Mouse (Mus musculus) heart, embryonic 15.5 days (tissue): ENCODE data around the gene Slc51a. TPM values are rescaled to one million over a fixed set of nuclear protein-coding genes. Genes with fewer than 3 reads are reported as not detected.
"Not testable (repeated sequence)": the region's sequence is repeated elsewhere in the genome, so short reads cannot be mapped to it uniquely, and the experiment has no call there.

Source experiments
- ATAC-seq: fragments of 200-750 bp; cut with Nextera tagmentation; replicated peaks from 2 replicates; pipeline ENCODE4 v1.8.0; 2017; ENCODE audit warnings: low read depth, moderate TSS enrichment; ENCODE audit not compliant: insufficient number of reproducible peaks, insufficient read depth, low FRiP score
- H3K27ac ChIP-seq: fragments of 300-500 bp; sonication (generic); 2 replicates; pipeline ENCODE4 v1.5.1; 2015; ENCODE audit warnings: mild to moderate bottlenecking, inconsistent platforms
- H3K27me3 ChIP-seq: fragments of 300-500 bp; sonication (generic); 2 replicates; pipeline ENCODE4 v1.6.1; 2015; ENCODE audit warnings: inconsistent platforms
- H3K36me3 ChIP-seq: fragments of 300-500 bp; sonication (generic); 2 replicates; pipeline ENCODE4 v1.6.1; 2015; ENCODE audit warnings: mild to moderate bottlenecking, inconsistent platforms
- H3K4me1 ChIP-seq: fragments of 300-500 bp; sonication (generic); replicated peaks from 2 replicates; pipeline ENCODE4 v1.6.1; 2015; ENCODE audit warnings: inconsistent platforms
- H3K4me2 ChIP-seq: fragments of 300-500 bp; sonication (generic); 2 replicates; pipeline ENCODE4 v1.6.1; 2015; ENCODE audit warnings: inconsistent platforms, mild to moderate bottlenecking, moderate library complexity
- H3K4me3 ChIP-seq: fragments of 300-500 bp; sonication (generic); 2 replicates; pipeline ENCODE4 v1.5.1; 2015; ENCODE audit warnings: mild to moderate bottlenecking, inconsistent platforms
- H3K9ac ChIP-seq: fragments of 300-500 bp; sonication (generic); 2 replicates; pipeline ENCODE4 v1.6.1; 2015; ENCODE audit warnings: mild to moderate bottlenecking, inconsistent platforms
- H3K9me3 ChIP-seq: fragments of 300-500 bp; sonication (generic); replicated peaks from 2 replicates; pipeline ENCODE4 v1.6.1; 2016; ENCODE audit warnings: inconsistent platforms
- WGBS: fragments of 180-500 bp; shearing (Covaris S2); methylation state at CpG from one replicate; pipeline ENCODE4 v1.1.7; 2015; ENCODE audit warnings: mixed read lengths; 5-methylcytosine and 5-hydroxymethylcytosine counted together
- polyA plus RNA-seq: library from polyadenylated mRNA; unstranded; fragments of >200 nt; fragmentation: Nextera tagmentation; extraction: Ambion mirVana; gene quantifications from 2 replicates; pipeline ENCODE4 v1.2.1, GENCODE M21; 2015

Slc51a gene
- polyA plus RNA-seq, 1 experiment from 2014 or later = 0.49 TPM

- Histone ChIP-seq H3K27me3 (no peaks in the 10 kb centered on the region), H3K4me3 (no peak overlapping the region), H3K36me3 (0 out of 2 replicates have a peak, but pooled peaks cover under 1% of the 10 kb centered on the region), H3K4me2 (no peak overlapping the region), H3K9ac (no peak overlapping the region), H3K9me3 (no peaks in the 10 kb centered on the region), H3K4me1 (peaks cover 3% of the 10 kb centered on the region; the same call in 1 of the 2 replicates), H3K27ac (no peak overlapping the region)
- ATAC-seq = no peak
- WGBS = 47% methylated on average over 2 of the region's 2 CpGs
These were observed 41.0 kb downstream of the Slc51a start for GRCm38 (mm10) chr16:32446563-32447138.

DNA sequence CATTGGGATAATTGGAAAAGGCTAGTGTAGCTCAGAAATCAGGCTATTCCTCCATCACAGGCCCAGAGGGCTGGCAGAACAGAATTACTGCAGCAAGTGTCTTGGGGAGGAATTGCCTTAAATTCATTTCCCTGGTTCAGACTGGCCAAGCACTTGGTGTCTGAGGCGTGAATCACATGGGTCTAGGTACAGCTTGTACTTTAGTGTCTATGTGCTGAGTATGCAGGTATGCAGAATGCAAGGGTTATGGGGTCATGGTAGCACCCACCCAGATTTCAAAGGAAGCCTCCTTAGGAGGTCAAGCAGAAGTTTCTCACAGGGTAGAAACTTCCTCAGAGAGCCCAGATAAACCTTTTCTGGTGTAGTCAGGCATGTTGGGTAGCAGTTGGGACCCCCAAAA lies 42.1 kb downstream of the Slc51a start:
- no peak overlapping the region for H3K4me3 ChIP-seq
- ATAC-seq = no peak
- H3K9me3 ChIP-seq = no peaks in the 10 kb centered on the region
- peaks cover 3% of the 10 kb centered on the region; the same call in 1 of the 2 replicates for H3K4me1 ChIP-seq
- no peak overlapping the region for H3K27ac ChIP-seq
- no peaks in the 10 kb centered on the region for H3K27me3 ChIP-seq
- no peaks in the 10 kb centered on the region; the same call in 1 of the 2 replicates for H3K36me3 ChIP-seq
- no peak overlapping the region for H3K4me2 ChIP-seq
- 88% methylated on average over 1 of the region's 1 CpGs for WGBS
- no peak overlapping the region for H3K9ac ChIP-seq

GRCm38 (mm10) chr16:32444615-32445014 lies 43.1 kb downstream of the Slc51a start:
- H3K4me1 ChIP-seq, H3K9me3 ChIP-seq, ATAC-seq, H3K27me3 ChIP-seq, H3K9ac ChIP-seq, H3K27ac ChIP-seq, H3K36me3 ChIP-seq, H3K4me3 ChIP-seq, H3K4me2 ChIP-seq: not testable (repeated sequence)
- WGBS = 76% methylated on average over 3 of the region's 3 CpGs

DNA sequence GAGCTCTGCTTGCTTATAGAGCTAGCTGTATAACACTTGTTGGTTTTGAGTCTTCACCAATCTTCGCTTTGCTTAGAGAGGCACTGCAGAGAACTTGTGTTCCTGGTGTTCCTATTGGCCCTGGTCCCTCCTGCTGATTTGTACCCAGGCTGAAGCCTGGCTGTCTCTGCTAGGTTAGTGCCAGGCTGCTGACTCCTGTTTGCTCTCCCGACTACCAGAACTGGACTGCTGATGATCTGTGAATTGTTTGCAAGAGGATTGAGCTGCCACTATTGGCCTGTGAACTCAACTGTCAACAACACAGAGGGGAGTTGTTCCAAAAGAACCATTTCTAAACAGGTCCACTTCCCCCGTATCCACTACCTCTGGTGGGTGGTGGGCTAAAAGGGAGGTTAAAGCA lies 46.2 kb downstream of the Slc51a start:
- Histone ChIP-seq H3K27ac (no peak overlapping the region), H3K9me3 (no peaks in the 10 kb centered on the region), H3K4me2 (no peak overlapping the region), H3K9ac (no peak overlapping the region), H3K4me3 (no peak overlapping the region), H3K27me3 (no peaks in the 10 kb centered on the region), H3K4me1 (0 out of 2 replicates have a peak, but pooled peaks cover 2% of the 10 kb centered on the region), H3K36me3 (no peaks in the 10 kb centered on the region; the same call in 1 of the 2 replicates)
- ATAC-seq = no peak
- 76% methylated on average over 3 of the region's 3 CpGs for WGBS

- H3K4me2 ChIP-seq = no peak overlapping the region
- no peaks in the 10 kb centered on the region for H3K9me3 ChIP-seq
- H3K4me3 ChIP-seq = no peak overlapping the region
- peaks cover 9% of the 10 kb centered on the region; the same call in 1 of the 2 replicates for H3K4me1 ChIP-seq
- H3K27me3 ChIP-seq = no peaks in the 10 kb centered on the region
- ATAC-seq = no peak
- H3K36me3 ChIP-seq = no peaks in the 10 kb centered on the region; the same call in 1 of the 2 replicates
- 94% methylated on average over 1 of the region's 1 CpGs for WGBS
- no peak overlapping the region for H3K9ac ChIP-seq
- no peak overlapping the region for H3K27ac ChIP-seq
These were observed 50.4 kb downstream of the Slc51a start for GRCm38 (mm10) chr16:32437266-32437665.

GRCm38 (mm10) chr16:32436657-32437056 lies 51.0 kb downstream of the Slc51a start:
- no peak overlapping the region for H3K4me3 ChIP-seq
- 58% methylated on average over 1 of the region's 1 CpGs for WGBS
- no peaks in the 10 kb centered on the region; the same call in 1 of the 2 replicates for H3K36me3 ChIP-seq
- no peak for ATAC-seq
- no peak overlapping the region for H3K27ac ChIP-seq
- H3K4me1 ChIP-seq = peaks cover 15% of the 10 kb centered on the region
- H3K9ac ChIP-seq = no peak overlapping the region
- H3K4me2 ChIP-seq = no peak overlapping the region
- no peaks in the 10 kb centered on the region for H3K9me3 ChIP-seq
- H3K27me3 ChIP-seq = no peaks in the 10 kb centered on the region

GRCm38 (mm10) chr16:32434691-32435090 lies 53.0 kb downstream of the Slc51a start:
- ATAC-seq = no peak
- Histone ChIP-seq H3K27ac (peak overlapping the region; percentile 36; the same call in 1 of the 2 replicates), H3K27me3 (no peaks in the 10 kb centered on the region), H3K36me3 (no peaks in the 10 kb centered on the region), H3K4me3 (no peak overlapping the region), H3K4me2 (peak overlapping the region; percentile 21; the same call in 1 of the 2 replicates), H3K9ac (no peak overlapping the region), H3K9me3 (no peaks in the 10 kb centered on the region), H3K4me1 (peaks cover 21% of the 10 kb centered on the region)

- peaks cover 24% of the 10 kb centered on the region for H3K4me1 ChIP-seq
- H3K4me3 ChIP-seq = no peak overlapping the region
- peak overlapping the region; percentile 36 for H3K27ac ChIP-seq
- H3K9me3 ChIP-seq = no peaks in the 10 kb centered on the region
- H3K9ac ChIP-seq = no peak overlapping the region
- H3K36me3 ChIP-seq = no peaks in the 10 kb centered on the region
- H3K27me3 ChIP-seq = no peaks in the 10 kb centered on the region
- H3K4me2 ChIP-seq = peak overlapping the region; percentile 21; the same call in 1 of the 2 replicates
- ATAC-seq = no peak
- WGBS = 26% methylated on average over 6 of the region's 6 CpGs
These were observed 53.6 kb downstream of the Slc51a start for GRCm38 (mm10) chr16:32434066-32434465.

- H3K4me2 ChIP-seq = no peak overlapping the region
- H3K36me3 ChIP-seq = no peaks in the 10 kb centered on the region
These were observed 54.5 kb downstream of the Slc51a start for GRCm38 (mm10) chr16:32433138-32433537.

GRCm38 (mm10) chr16:32431926-32432325 lies 55.8 kb downstream of the Slc51a start:
- Histone ChIP-seq H3K27me3 (no peaks in the 10 kb centered on the region), H3K4me2 (peak overlapping the region; percentile 79), H3K4me1 (peaks cover 24% of the 10 kb centered on the region), H3K36me3 (no peaks in the 10 kb centered on the region), H3K4me3 (peak overlapping the region; percentile 72), H3K9me3 (no peaks in the 10 kb centered on the region), H3K27ac (no peak overlapping the region), H3K9ac (no peak overlapping the region)
- no peak for ATAC-seq
- 84% methylated on average over 1 of the region's 1 CpGs for WGBS

More at GRCm38 (mm10) chr16:32433138-32433537, 54.5 kb downstream of the Slc51a start:
- Histone ChIP-seq H3K27ac (no peak overlapping the region), H3K9ac (no peak overlapping the region), H3K4me1 (peaks cover 24% of the 10 kb centered on the region), H3K27me3 (no peaks in the 10 kb centered on the region), H3K4me3 (no peak overlapping the region), H3K9me3 (no peaks in the 10 kb centered on the region)
- 70% methylated on average over 2 of the region's 2 CpGs for WGBS
- no peak for ATAC-seq

GRCm38 (mm10) chr16:32431047-32431591 lies 56.6 kb downstream of the Slc51a start:
- Histone ChIP-seq H3K4me3 (peak overlapping the region; percentile 72), H3K27ac (peak overlapping the region; percentile 94), H3K4me2 (peak overlapping the region; percentile 79), H3K9ac (peak overlapping the region; percentile 84), H3K9me3 (no peaks in the 10 kb centered on the region), H3K4me1 (peaks cover 22% of the 10 kb centered on the region), H3K27me3 (no peaks in the 10 kb centered on the region), H3K36me3 (no peaks in the 10 kb centered on the region)
- WGBS = under 1% methylated on average over 28 of the region's 28 CpGs
- peak; percentile 38; the same call in 1 of the 2 replicates for ATAC-seq
